Mouse (Mus musculus): ENCODE measurements at regions not wholly inside any gene's neighbourhood (a gene's known extent, or its start where the extent isn't known, plus 50 kb on each side); places are given as distances from the start of the nearest gene placed in this dataset.

- no peak for DNase-seq (ENCODE audit: low spot score in 2 of 2)
These were observed 202.2 kb upstream of the Sema6d start for GRCm38 (mm10) chr2:123887587-123887986.

- DNase-seq (ENCODE audit: low spot score in 2 of 2): peak in 1 of 2 experiments; percentile 19
These were observed 177.8 kb upstream of the Sema6d start for GRCm38 (mm10) chr2:123911921-123912320.

- DNase-seq (ENCODE audit: low spot score in 2 of 2): no peak
These were observed 175.7 kb upstream of the Sema6d start for GRCm38 (mm10) chr2:123914021-123914420.

GRCm38 (mm10) chr2:123920418-123920817 lies 169.4 kb upstream of the Sema6d start:
- DNase-seq (ENCODE audit: low spot score in 2 of 2): no peak

- DNase-seq (ENCODE audit: low spot score in 2 of 2): no peak
These were observed 161.7 kb upstream of the Sema6d start for GRCm38 (mm10) chr2:123928066-123928465.

GRCm38 (mm10) chr2:123936896-123937295 lies 152.9 kb upstream of the Sema6d start:
- DNase-seq (ENCODE audit: low spot score in 2 of 2): no peak

- peak in 1 of 2 experiments; percentile 3 for DNase-seq (ENCODE audit: low spot score in 2 of 2)
These were observed 126.2 kb upstream of the Sema6d start for GRCm38 (mm10) chr2:123963606-123964005.

- no peak for DNase-seq (ENCODE audit: low spot score in 2 of 2)
These were observed 86.3 kb upstream of the Sema6d start for GRCm38 (mm10) chr2:124003507-124003906.

- DNase-seq (ENCODE audit: low spot score in 2 of 2): no peak
These were observed 74.2 kb upstream of the Sema6d start for GRCm38 (mm10) chr2:124015542-124015941.
